Mouse (Mus musculus): ENCODE measurements at regions not wholly inside any gene's neighbourhood (a gene's known extent, or its start where the extent isn't known, plus 50 kb on each side); places are given as distances from the start of the nearest gene placed in this dataset.

DNA sequence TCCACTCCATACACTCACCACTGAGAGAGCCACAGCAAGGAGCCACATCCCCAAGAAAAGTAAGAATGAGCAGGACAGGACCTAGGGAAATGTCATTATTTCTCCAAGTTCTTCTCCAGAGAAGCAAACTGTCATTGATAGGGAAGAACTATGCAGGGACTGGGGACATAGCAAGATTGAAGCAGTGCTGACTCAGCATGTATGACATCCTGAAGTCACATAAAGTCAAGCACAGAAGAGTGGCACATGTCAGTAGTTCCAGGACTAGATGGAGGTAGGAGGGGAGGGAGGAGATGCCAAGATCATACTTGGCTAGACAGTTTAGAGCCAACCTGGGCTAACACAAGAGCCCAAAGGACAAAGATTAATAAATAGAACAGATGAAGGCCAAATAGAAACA is 503.4 kb upstream of the Intu start:
- no peak for DNase-seq (ENCODE audit: extremely low read depth, low read depth, low spot score)

DNA sequence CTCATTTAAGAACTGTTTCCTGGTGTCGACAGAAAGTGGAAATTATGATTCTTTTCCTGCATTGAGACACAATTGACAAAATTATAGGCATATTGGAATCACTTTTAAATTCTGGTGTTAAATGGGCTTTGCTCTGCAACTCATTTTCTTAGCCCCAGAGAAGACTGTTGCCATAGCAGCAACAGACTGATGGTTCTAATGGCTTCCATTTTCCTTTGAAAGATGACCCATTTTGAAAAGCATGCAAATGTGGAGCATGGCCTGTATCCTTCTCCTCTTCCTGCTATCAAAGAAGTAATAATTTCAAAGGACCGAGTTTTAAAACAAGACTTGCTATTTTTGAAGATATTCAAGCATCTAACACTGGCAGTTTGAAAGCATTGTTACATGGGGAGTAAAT is 494.9 kb upstream of the Intu start:
- no peak for DNase-seq (ENCODE audit: extremely low read depth, low read depth, low spot score)

DNA sequence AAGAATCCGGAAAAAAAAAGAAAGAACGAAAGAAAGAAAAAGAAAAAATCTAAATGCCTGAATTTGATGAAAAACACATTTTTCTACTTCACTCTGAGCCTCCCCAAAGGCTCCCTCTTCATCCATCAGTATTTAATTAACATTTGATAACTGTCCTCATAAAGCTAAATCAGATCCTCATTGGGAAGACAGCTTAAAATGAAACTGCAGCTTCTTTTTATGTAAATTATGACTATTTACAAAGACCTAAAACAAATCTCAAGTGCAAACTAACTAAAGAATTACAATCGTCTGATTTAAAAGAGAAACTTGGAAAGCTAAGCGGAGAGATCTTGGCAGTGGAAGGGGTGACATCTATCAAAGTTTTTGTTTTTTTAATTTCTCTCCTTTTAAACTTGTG is 481.4 kb upstream of the Intu start:
- no peak for DNase-seq (ENCODE audit: extremely low read depth, low read depth, low spot score)

DNA sequence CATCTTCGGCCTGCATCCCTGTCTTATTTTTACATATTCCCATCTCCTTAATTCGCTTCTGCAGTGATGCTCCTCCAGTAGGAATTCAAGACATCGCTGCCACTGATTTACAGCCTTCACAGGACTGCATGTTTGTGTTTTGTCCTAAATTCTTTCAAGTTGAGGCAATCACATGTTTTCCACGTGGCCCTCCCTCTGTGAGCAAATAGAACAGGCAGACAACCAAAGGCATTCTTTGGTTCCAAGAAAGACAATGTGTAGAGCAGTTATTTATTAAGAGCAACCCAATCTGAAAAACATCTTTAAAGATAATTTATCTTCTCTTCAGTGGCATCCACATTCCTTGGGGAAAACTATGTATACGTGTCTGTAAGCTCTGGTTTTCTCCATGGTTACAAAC is 472.8 kb upstream of the Intu start:
- no peak for DNase-seq (ENCODE audit: extremely low read depth, low read depth, low spot score)

DNA sequence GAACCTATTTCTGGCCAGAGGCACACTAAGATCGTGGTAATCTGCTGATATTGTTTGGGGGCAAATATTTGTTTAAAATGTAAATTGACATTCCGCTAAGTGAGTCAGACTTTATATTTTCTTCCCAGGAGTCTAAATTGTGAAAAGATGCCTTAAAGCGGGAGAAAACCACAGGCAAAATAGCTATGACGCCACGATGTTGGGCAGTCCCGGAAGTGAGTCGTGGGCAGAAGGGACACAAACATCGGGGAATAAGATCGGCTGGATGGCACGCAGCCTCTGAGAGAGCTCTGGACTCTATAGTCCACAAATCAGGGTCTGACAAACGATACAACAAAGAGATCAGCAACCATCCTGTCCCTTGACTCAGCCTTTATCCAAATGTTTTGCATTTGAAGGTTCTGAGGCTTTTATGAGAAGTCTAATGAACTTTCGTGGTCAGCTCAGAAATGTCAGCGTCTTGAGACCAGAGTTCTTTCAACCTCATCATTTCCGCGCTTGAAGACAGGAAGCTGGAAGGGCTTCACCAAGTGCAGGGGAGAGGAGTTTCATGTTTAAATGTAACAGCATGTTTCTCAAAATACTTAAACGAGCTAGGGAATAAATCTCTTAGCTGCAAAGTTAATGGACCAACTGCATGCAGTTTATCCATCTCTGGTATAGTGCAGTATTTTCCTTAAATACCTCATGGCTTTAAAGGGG is 472.2 kb upstream of the Intu start:
- no peak for DNase-seq (ENCODE audit: extremely low read depth, low read depth, low spot score)

GRCm38 (mm10) chr3:40070137-40070667 is 460.9 kb upstream of the Intu start:
- no peak for DNase-seq (ENCODE audit: extremely low read depth, low read depth, low spot score)

GRCm38 (mm10) chr3:40076824-40077223 is 454.3 kb upstream of the Intu start:
- DNase-seq (ENCODE audit: extremely low read depth, low read depth, low spot score), result no peak

DNA sequence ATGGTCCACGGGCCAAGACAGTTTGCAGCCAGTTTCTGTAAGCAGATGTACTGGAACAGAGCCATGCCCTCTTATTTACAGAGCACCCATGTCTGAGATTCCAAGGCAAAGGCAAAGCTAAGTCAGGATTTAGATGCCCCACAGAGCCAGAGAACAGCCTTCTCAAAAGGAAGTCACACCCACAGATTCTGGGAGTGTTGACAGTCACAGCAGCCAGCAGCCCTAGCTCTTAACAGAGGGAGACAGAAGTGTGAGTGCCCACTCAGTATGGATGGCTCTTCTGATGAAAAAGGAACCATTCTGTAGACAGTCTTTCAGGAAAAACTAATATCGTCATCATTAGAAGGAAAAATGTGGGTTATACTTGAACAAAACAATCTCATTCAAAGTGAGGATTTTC is 446.0 kb upstream of the Intu start:
- DNase-seq (ENCODE audit: extremely low read depth, low read depth, low spot score), result no peak

GRCm38 (mm10) chr3:40091773-40092343 is 439.2 kb upstream of the Intu start:
- no peak for DNase-seq (ENCODE audit: extremely low read depth, low read depth, low spot score)

GRCm38 (mm10) chr3:40092765-40093368 is 438.2 kb upstream of the Intu start:
- DNase-seq (ENCODE audit: extremely low read depth, low read depth, low spot score), result no peak

DNA sequence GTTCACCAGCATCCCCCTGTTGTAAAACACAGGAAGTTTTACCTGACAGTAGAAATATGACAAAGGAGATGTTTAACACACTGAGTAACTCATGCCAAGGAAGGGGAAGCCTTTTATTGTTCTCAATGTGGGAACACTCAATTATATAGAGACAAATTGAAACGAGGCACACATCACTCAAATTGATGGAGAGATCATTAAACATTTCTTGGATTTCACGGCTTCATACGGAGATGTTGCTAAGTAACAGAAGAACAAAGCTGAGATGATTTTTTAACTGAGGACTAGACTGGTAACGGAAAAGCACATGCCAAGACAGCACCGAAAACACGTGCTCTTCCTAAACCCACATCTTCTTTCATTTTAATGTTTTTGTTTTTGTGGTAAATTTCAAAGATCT is 437.0 kb upstream of the Intu start:
- no peak for DNase-seq (ENCODE audit: extremely low read depth, low read depth, low spot score)

DNA sequence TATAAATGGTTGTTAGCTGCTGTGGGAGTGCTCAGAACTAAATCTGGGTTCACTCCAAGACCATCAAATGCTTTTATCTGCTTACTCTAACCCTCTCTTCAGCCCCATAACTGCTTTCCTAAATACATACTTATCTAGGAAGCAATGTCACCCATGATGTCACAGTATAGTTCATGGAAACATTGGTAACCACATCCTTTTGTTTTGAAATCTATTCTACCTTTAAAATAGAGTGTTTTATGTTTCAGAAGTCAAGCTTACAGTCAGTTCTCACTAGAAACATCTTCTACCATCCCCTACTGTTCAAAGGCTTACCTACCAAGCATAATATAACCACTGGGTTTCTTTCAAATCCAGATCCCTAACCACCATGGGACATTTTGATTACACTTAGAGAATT is 436.4 kb upstream of the Intu start:
- no peak for DNase-seq (ENCODE audit: extremely low read depth, low read depth, low spot score)

GRCm38 (mm10) chr3:40102698-40103097 is 428.4 kb upstream of the Intu start:
- DNase-seq (ENCODE audit: extremely low read depth, low read depth, low spot score), result no peak

DNA sequence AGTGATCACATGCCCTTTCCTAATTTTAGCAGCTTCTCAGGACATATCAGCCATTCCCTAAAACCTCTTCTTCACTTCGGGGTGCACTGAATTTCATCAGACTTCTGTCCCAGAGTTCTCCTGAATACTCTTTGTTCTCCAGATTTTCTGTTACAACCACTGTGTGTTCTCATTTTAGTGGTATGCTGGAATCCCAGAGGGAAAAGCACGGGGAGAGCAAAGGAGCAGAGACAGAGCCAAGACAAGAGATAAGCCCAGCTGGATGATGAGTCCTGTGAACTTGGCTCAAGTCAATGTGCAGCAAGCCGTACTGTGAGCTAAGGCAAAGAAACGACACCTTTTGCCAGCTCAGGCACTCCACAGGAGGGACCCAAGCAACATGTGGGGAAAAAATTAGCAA is 416.3 kb upstream of the Intu start:
- DNase-seq (ENCODE audit: extremely low read depth, low read depth, low spot score), result no peak

DNA sequence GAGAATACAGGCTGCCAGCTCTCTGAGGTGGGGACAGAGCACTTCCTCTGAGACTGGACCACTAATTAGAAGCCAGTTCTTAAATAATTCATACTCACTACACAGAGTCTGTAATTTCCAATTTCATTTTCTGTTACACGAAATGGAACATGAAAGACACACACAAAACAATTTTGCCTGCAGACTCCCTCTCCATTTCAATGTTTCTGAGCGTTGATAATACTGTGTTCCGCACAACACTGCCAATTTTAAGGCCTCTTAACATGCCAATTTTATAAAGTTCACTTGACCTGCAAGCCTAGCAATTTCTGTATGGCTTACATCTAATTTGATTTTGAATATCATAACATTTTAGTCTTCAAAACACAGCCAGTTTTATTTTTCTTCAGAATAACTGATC is 412.5 kb upstream of the Intu start:
- DNase-seq (ENCODE audit: extremely low read depth, low read depth, low spot score), result no peak

- DNase-seq (ENCODE audit: extremely low read depth, low read depth, low spot score), result no peak
Measured at GRCm38 (mm10) chr3:40119462-40119861, 411.6 kb upstream of the Intu start.

GRCm38 (mm10) chr3:40120298-40120875 is 410.7 kb upstream of the Intu start:
- no peak for DNase-seq (ENCODE audit: extremely low read depth, low read depth, low spot score)

- no peak for DNase-seq (ENCODE audit: extremely low read depth, low read depth, low spot score)
Measured at GRCm38 (mm10) chr3:40123558-40124236, 407.4 kb upstream of the Intu start.

GRCm38 (mm10) chr3:40126903-40127302 is 404.2 kb upstream of the Intu start:
- DNase-seq (ENCODE audit: extremely low read depth, low read depth, low spot score), result no peak

DNA sequence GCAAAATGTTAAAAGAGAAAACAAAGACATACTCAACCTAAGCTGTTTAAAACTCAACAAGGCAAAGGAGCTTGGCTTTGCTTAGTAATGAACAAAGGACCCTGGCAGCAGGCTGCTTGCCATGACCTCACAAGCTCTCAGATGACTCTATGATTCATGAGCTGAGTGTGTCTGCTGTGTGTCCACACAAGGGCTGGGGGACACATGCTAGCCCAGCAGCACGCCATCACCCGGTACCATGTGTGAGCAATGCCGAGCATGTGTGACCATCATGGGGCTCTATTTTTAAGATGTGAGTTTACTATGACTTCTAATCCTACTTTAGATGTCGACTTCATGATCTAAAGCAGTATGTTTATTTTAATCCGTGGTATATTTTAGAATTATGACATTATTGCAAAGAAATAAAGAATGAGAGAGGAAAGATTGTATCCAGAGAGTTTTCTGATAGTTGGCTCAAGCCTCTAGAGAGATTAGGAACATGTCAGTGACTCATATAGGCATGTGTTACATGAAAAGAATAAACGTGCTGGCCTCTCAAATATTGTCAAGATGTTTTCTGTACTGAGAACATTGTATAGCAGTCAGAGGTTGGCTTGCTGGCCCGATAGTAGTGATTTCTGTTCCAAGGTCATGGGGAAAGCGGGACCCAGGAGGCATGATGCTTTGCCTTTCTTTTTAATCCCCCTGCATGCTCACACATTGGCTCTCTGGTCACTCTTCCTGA is 400.1 kb upstream of the Intu start:
- DNase-seq (ENCODE audit: extremely low read depth, low read depth, low spot score), result no peak

GRCm38 (mm10) chr3:40138671-40139070 is 392.4 kb upstream of the Intu start:
- no peak for DNase-seq (ENCODE audit: extremely low read depth, low read depth, low spot score)
